Mouse (Mus musculus) spleen, postnatal 36 days (tissue): ENCODE results near the gene Sun2.

Experiments
- DNase-seq, 2 experiments: peaks; one replicate each; pipeline ENCODE4 v3.0.0; 2022; ENCODE audit warnings: low spot score in 2 of 2, mixed read lengths in 1 of 2

Sun2 gene

DNA sequence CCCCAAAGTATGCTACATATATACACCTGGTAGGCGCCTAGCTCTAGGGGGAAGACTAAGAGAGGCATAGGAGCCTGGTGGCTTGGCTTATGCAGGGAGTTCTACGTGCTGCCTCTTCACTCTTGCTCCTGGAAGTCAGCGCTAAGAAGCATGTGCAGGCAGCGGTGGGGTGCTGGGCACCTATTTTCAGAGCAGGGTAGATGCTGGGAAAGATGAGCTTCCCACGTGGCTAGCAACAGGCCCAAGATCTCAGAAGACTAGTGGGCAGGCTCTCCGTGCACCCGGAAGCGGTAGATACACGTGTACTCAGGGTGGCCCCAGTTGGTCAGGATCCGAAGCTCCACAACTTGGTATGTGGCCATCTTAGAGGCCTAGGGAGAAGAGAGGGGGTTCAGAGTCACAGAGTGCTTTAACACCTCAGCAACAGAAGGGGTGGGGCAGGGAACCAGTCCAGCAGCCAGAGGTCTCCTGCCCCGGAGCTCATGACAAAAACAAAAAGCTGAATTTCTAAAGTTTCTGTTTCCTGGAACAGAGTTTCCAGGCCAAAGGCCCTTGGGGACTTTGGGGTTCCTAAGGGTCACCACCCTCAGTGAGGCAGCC lies 17.0 kb downstream of the Sun2 start:
- no peak for DNase-seq

GRCm38 (mm10) chr15:79723439-79723838 lies 18.9 kb downstream of the Sun2 start:
- peak; percentile 41 to 56 for DNase-seq

GRCm38 (mm10) chr15:79720796-79721195 lies 21.5 kb downstream of the Sun2 start:
- DNase-seq: no peak

DNA sequence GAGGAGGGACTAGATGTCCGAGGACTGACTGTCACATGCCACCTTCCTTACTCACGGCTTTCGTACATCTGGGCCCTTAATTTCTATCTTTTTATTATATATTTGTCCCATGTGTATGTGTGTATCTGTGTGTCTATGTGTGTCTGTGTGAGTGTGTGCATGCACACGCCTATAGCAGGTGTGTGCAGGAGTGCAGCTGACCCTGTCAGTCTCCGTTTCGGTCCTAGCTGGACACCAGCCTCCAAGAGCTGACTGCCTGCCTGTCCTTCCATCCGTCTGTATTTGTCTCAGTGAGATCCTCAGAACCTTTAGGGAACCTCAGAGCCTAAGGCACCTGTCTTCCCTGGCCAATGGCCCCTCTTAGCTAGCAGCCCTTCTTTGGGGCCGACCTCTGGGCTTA lies 22.1 kb downstream of the Sun2 start:
- no peak for DNase-seq

GRCm38 (mm10) chr15:79716710-79717109 lies 25.6 kb downstream of the Sun2 start:
- no peak for DNase-seq

DNA sequence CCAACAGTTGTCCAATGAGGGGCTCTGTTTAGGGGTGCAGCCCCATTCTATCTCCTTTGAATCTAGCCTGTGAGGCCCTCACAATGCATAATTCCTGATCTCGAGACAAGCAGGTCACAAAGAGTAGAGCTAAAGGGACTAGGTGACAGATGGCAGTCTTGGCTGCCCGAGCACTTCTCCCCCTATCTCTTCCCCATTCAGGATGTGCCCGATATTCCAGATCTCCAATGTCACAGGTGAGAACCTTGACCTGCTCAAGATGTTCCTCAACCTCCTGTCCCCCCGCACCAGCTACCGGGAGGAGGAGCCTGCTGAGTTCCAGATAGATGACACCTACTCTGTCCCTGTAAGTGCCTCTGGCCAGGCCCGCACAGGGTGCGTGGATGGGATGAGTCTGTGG lies 26.7 kb downstream of the Sun2 start:
- DNase-seq: no peak

- no peak for DNase-seq
Observed at GRCm38 (mm10) chr15:79708229-79708822, 34.0 kb downstream of the Sun2 start.

DNA sequence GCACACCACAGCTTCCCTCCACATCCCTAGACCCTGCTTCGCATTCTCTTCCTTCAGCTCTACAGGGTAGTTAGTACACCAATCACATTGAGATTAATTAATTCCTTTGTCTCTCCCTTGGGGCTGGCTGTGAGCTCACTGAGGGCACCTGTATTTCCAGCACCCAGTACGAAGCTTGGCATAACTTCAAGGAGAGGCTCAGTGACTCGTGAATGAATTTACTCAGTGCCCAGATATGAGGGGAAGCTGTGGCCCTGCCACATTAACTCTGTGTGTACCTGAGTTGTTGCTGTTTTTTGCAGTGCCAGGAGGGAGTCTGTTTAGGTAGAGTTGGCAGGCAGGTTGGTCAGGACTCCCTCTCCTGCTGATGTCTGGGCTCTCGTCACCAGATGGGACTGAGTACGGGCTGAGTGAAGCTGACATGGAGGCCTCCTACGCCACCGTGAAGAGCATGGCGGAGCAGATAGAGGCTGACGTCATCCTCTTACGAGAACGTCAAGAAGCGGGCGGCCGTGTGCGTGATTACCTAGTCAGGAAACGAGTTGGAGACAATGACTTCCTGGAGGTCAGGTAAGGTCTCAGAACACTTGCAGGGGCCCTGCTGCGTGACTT lies 35.6 kb downstream of the Sun2 start:
- no peak for DNase-seq

- DNase-seq: no peak
Observed at GRCm38 (mm10) chr15:79697558-79698187, 44.7 kb downstream of the Sun2 start.

DNA sequence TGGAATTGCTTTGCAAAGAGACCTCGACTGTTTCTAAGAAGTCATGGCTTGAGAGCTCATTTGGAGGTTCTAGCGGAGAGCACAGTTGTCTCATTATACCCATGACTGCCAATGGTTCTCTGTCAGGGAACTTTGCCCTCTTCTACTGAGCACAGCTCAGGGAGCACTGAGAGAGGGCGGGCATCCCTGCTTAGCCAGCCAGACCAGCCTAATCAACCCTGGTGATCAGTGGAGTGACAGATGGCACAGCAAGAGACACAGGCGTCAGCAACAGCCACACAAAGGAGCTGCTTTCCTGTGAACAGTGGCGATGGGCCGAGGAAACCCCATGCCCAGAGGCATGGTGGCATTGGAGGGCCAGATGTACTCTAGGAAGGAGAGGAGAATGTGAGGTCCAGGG lies 45.3 kb downstream of the Sun2 start:
- DNase-seq: no peak

- no peak for DNase-seq
Observed at GRCm38 (mm10) chr15:79696508-79696907, 45.8 kb downstream of the Sun2 start.

DNA sequence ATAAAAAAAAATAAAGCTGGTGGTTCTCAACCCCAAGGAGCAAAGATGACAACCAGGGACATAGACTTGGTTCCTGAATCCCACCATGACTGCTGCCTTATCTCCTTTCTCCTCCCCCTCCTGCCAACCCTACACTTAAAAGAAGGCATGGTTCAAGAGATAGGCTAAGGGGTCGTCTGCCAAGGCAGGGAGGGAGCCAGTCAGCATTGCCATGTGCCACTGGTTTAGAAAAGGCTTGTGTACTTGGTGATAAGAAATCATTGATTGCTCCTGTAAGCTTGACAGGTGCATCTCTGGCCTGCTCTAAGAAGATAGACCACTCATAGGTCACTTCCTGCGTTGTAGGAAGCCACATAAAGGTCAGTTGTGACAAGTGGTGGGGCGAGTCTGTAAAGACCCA lies 46.8 kb downstream of the Sun2 start:
- DNase-seq: peak; percentile 21 to 30

DNA sequence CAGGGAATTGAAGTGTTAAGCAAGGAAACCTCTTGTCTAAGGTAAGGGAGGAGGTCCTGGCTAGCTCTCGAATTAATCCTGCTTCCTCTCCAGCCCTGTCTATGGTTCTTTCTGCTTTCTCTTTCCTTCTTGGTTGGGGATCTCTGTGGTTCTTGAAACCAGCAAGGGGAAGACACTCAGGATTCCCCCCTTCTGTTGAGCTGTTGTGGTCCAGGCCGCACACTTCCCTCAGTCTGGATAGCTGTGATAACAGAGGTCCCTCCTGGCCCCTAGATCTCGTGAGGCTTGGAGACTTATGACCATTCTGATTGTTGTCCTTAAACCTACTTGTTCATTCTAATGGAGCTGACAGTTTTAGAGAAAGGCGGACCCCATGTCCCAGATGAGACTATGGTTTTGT lies 47.8 kb downstream of the Sun2 start:
- DNase-seq: peak; percentile 19 to 43

GRCm38 (mm10) chr15:79693740-79694139 lies 48.6 kb downstream of the Sun2 start:
- DNase-seq: peak; percentile 43 to 50

DNA sequence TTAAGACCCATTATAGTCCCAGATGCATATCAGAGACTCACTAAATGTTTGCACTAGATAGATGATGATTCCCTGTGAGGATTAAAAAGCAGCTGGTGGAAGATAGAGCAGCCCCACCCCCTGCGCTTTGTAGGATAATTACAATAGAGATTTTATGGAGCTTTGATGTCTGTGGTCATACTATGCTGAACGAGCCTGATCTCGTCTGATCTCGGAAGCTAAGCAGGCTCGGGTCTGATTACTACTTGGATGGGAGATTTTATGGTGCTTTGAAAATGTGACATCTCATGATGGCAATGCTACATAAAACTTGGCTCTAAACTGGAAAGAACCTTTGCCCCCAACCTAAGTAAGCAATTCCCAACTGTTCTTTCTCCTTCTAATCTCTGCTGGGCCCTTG lies 50.0 kb downstream of the Sun2 start:
- no peak for DNase-seq

DNA sequence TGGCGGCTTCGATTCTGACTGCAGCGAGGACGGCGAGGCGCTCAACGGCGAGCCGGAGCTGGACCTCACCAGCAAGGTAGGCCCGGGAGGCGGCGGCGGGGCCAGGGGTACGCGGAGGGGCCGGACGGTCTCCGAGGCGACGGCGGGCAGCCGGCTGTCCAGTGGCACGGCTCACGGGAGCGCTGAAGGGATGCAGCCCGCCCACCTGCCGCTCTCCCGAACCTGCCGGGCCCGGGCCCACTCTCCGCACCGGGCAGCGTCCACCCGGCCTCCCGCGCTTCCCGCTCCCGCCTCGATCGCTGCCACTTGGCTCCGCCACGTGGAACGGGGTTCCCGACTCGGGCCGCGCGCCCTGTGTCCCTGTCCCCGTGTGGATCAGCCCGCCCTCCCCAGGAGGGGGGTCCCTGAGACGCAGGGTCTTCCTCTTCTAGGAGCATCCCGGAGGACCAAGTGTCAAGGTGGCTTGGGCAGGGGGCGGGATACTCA lies 51.3 kb downstream of the Sun2 start:
- DNase-seq: peak; percentile 16 to 41

DNA sequence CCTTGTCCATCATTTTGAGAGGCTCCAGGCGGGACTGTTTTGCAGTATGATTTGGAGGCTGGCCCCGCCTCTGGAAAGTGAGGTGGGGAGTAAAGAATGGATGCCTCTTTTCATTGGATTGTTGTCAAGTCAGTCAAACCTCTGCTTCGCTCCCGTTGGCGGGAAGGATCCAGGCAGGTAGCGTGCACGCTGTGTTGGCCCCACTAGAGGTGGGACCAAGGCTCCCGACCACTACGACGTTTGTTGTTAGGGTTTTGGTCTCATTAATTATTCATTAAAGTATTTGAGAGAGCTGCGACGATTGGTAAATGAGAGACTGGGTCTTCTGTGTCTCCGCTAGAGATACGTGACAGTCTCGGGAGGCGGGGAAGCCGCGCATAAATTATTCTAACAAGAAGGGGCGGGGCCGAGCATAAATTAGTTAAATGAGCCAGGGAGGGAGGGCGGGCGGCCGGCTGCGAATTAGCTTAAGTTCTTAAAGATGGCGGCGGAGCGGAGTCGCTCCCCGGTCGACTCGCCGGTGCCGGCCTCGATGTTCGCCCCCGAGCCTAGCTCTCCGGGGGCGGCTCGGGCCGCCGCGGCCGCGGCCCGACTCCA lies 51.8 kb downstream of the Sun2 start, which contains the start of gene Gtpbp1:
Gene Gtpbp1, plus strand, starts transcription at position 420 of the 597 bp plus-strand sequence.
- DNase-seq: peak; percentile 96 to 99

DNA sequence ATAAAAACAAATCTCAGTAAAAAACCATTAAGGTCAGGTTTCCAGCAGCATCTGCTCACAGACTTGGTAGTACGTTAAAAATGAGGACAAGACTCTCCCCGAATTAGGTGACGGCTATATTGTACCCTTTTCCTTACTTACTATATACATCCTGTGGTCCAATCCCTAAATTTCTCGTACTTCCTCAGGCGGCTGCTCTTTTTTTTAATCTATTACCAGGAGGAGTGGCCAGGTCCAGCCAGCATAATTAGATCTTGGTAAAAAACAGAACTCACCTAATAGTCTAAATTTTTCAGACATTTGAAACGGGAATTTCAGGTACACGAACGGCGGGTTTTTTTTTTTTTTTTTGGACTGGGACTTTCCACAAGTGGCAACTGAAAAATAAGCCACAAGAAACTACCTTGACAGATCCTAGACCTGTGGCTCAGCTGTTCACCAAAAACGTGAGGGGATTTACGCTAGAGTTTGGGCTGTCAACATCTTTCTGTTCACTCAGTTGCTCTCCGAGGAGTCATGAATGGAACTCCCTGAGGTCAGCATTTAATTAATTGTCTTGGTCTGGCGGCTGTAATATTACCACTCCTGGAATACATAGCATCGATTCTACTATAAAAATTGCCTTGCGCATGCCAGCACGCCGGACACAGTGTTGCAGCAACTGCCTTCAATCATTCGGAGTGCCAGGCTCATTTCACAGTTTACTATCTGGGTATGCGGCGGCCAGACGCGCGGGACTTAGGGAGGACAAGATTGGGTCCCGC lies 52.5 kb downstream of the Sun2 start:
- no peak for DNase-seq

GRCm38 (mm10) chr15:79688268-79688956 lies 53.9 kb downstream of the Sun2 start:
- no peak for DNase-seq

DNA sequence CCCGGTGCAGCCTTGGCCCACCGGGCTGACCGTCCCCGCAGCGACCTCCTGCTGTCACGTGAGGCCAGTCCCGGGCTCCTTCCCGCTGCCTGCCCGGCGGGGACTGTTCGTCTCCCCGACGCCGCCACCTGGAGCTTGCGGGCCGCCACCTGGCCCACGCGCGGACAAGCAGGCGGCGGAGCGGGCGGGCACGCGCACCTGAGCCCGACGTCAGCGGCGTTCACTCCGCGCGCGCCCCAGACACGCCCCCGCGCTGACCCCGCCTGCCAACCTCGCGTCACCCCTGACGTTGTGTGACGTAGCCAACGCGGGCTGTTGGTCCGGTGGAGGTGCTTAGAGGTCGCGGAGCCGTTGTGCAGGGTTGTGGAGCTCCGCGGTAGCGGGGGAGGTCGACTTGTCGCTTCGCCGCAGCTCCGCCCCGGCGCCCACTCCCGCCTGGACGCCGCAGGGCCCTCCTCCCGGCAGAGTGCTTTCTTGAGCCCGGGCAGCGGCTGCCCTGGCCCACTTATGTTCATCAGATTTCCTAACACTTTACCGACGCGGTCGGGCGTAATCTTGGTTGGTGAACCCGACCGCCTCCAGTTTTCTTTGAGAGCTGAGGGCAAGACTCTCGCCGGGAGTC lies 54.6 kb downstream of the Sun2 start, which contains the start of gene Josd1:
Gene Josd1, minus strand, starts transcription at position 274 of the 622 bp plus-strand sequence.
- DNase-seq: peak; percentile 95
